Mouse (Mus musculus) inflammation-experienced regulatory T-cells (primary cell): ENCODE results near the gene Aurkaip1. TPM values are rescaled to one million over a fixed set of nuclear protein-coding genes. Genes with fewer than 3 reads are reported as not detected.

Experiments
- polyA plus RNA-seq, 2 experiments: library from polyadenylated mRNA; unstranded; fragments of 100-300 nt; shearing (Covaris generic); gene quantifications; one replicate each; pipeline ENCODE4 v1.2.1; 2017

The Aurkaip1 gene
- 100 to 1,000 TPM; 176 to 179 TPM for polyA plus RNA-seq

DNA sequence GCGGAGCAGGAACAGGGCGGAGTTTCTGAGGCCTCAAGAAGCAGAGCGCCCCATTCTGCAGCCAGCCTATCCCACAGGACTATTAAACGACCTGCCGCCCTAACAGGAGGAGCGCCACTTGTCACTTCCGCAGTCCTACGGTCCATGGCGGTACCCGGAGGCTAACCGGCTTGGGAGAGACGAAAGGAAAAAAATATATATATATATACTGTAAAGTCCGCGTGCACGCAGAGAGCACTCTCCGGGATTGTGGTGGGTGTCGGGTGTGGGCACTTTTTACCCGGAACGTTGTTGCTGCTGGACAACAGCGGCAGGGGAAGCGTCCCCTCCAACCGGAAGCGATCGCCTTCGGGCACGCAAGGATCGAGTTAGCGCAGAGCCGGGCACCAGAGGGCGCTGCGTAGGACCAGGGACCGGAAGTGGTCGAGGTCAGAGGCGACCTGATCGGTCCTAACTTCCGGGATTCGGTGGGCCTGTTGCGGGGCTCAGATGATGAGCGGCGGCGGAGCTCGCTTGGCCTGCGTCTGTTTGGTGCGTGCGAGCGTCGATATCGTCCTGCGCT is at the start of gene Aurkaip1:
TSS of gene Aurkaip1 (plus strand) at position 68 of the 562 bp plus-strand sequence.

DNA sequence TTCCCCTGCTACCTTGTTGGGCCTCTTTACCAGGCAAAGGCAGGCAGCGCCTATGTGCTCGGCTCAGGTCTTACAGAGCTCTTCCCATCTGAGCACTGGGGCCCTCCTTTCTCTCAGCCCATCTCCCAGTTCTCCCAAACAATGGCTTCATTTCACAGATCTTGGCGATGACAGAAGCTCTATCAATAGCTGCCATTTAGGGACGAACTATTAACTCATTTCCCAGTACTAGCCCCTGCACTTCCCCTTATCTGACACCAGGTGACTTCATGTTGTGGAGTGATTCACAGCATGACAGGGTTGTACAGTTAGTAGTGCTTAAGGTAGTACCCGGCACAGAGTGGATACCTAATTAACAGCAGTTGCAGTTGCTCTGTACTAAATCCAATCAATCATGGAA is 45.3 kb upstream of the Aurkaip1 start, which contains the start of gene Tmem88b:
TSS of gene Tmem88b (minus strand) at position 56 of the 400 bp plus-strand sequence.

DNA sequence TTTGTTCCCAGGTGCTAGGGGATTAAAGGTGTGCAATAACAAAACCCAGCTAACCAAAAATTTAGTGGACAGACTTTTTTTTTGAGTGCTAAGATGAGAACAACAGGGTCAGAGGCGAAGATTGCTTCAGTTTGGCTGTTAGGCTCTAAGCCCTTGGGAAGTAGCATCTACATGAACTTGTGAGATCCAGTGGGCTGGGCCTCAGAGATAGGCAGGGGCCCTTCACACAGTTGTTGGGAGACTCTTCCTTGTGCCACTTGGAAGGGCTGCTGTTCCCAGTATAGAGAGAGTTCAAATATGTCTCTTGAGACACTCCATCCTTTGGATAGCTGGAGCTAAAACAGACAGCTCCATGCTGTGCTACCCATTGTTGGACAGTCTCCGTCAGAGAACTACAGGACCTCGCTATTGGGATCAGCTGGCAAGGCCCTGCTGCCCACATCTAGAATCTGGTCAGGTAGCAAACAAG is 41.0 kb upstream of the Aurkaip1 start, which contains the start of gene Ankrd65:
TSS of gene Ankrd65 (plus strand) at position 419 of the 469 bp plus-strand sequence.

DNA sequence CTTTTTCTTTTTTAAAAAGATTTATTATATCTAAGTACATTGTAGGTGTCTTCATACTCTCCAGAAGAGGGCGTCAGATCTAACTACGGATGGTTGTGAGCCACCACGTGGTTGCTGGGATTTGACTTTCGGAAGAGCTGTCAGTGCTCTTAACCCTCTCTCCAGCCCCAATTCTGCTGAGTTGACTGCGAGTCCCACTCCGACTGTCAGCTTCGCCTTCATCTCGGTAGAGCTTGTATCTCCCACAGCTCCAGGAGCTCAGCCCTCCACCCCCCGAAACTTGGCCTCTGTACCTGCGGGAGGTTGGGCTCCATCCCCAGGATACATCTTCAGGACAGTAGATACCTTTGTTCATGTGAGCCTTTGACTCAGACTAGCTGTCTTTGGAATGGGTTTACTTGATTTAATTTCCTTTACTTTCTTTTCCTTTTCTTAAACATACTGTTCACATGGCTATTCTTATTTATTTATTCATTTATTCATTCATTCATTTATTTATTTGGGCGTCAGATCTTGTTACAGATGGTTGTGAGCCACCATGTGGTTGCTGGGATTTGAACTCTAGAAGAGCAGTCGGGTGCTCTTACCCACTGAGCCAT is 28.2 kb upstream of the Aurkaip1 start, which contains the start of gene Mrpl20:
TSS of gene Mrpl20 (plus strand) at position 138 of the 599 bp plus-strand sequence.

DNA sequence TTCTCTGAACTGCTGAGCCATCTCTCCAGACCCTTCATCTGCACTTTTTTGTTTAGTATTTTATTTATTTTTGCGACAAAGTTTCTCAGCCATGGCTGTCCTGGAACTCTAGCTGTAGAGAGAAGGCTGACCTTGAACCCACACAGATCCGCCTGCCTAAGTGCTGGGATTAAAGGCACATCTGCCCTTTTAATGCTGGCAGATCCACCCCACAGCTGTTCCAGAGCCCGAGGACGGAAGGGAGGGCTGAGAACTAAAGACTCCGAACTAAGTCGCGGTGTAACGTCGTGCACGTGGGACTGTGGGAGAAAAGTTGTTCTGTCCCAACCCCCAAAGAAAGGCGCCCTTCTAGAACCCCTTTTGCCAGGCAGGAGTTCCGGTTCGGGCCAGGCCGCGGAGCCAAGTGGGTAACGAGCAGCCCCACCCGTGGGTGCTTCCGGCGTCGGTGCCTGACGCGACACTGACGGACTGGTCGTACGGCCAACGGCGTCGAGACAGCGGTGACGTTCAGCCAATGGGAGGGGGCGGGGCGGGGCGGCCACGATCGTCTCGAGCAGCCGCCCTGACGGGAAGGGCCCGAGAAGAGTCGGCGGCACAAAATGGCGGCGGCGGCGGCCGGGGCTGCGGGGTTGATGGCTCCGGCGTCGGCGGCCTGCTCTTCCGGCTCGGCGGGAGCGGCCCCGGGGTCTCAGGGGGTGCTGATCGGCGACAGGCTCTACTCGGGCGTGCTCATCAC is 19.0 kb upstream of the Aurkaip1 start, which contains the start of gene Ccnl2:
TSS of gene Ccnl2 (plus strand) at position 561 of the 736 bp plus-strand sequence.

DNA sequence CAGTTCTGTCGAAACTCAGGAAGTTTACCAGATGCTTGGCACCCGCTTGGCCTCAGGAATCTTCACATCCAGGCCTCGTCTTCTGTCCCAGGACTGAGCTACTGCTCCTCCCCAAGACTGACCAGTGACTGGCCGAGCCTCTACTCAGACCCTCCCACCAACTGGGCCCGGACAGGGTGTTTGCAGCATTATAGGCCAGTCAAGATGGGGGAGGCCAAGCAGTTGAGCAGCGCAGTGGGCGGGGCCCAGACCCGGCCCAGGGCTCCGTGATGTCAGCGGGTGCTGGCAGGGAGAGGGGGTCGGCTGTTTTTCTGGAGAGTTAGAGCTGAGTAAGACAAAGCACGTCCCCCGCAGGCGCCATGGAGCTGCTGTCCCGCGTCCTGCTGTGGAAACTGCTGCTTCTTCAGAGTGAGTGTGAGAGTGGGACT is 8.4 kb downstream of the Aurkaip1 start, which contains the start of gene Mxra8:
TSS of gene Mxra8 (plus strand) at position 198 of the 428 bp plus-strand sequence.

DNA sequence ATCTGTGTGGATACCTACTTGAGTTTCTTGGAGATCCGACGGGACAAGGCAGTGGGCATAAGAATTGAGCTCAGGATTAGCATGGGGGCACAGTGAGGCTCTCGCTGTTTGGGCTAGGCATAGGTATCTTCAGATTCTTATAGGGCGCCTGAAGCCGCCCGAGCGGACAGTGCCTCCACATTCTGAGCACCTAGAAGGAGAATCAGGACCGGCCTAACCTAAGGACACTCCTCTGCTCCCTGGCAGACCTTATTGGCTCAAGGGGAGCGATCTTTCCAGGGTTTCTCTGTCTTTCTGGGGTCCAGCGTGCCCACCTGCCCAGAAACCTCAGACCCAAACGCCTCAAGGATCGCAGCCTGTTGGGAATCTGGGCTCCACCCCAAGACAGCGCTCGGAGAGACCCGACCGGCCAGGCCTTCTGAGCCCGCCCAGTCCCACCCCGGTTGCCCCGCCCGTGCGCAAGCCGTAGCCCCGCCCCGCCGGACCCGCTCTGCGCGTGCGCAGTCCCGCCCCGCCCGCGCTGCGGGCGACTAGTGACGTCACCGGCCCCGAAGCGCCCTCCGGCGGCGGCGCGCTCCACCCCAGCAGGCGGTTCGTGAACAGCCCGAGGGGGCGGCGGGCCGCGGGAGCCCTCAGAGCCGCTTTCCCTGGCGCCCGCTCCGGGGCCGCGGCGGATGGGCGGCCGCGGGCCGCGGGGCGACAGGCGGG is 16.0 kb downstream of the Aurkaip1 start, which contains the start of gene Dvl1:
TSS of gene Dvl1 (plus strand) at position 532 of the 708 bp plus-strand sequence.

DNA sequence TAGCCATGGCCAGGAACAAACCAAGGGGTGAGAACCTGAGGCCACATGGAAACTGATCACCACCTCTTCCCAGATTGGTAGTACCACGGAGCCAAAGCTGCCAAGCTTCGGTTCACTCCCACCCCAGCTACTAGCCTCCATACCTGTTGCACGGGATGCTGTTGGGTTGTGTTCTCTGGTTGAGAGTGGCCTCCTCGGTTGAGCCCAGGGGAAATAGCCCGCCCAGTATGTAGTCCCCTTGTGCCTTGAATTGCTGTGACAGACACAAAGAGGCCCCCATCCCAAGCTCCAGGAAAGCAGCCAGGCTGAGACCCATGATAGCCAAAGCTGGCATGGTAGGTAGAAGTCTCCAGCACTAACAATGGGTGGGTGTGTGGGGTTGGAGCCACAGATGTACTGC is 31.9 kb downstream of the Aurkaip1 start, which contains the start of gene Tas1r3:
TSS of gene Tas1r3 (minus strand) at position 362 of the 400 bp plus-strand sequence.

DNA sequence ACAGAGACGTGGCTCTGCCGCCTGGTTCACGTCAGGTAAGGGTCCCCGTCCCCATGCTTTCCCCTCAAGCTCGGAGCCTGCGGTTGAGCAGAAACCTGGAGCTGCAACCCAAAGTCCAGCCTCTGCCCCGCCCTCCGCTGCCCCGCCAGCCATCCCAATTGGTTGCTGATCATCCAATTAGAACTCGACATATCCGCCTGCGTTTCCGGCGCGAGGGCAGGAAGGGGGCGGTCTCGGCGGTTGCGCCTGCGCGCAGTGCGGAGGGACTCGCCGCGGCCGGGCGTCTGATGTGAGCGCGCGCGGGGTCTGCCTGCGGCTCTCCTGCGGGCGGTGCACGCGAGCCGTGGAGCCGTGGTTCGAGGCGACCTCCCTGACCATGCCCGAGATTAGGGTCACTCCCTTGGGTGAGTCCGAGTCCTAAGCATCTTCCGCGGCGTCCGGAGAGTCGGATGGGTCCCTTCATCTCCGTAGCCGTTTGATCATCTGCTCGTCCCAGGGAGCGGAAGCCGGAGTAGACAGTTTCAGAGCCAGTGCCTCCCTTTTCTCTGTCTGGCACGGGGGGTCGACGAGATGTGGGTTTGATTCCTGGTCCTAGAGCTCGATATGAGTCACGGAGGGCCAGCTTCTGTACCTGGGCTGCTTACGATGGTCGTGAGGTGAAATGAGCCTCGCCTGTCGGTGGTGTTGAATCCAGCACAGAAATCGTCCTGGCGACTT is 38.4 kb downstream of the Aurkaip1 start, which contains the start of the genes Cptp and Ints11:
TSS of gene Cptp (minus strand) at position 124 of the 717 bp plus-strand sequence.
TSS of gene Ints11 (plus strand) at position 230 of the 717 bp plus-strand sequence.

Other genes with a start within 250 kb of the Aurkaip1 start
- 10 to 100 TPM in 1 of 2 experiments, 1 to 10 TPM in 1; 9.9 to 12.0 TPM for gene Slc35e2, start 229.9 kb upstream of the Aurkaip1 start, polyA plus RNA-seq
- gene Cdk11b, start 206.4 kb upstream of the Aurkaip1 start, polyA plus RNA-seq, result 100 to 1,000 TPM; 137 to 173 TPM
- not detected for gene Gm10563, start 185.9 kb upstream of the Aurkaip1 start, polyA plus RNA-seq
- under 1 TPM; 0.71 to 0.90 TPM for gene Mmp23, start 177.9 kb upstream of the Aurkaip1 start, polyA plus RNA-seq
- gene Mib2, start 162.1 kb upstream of the Aurkaip1 start, polyA plus RNA-seq, result 10 to 100 TPM; 42.2 to 82.6 TPM
- gene Fndc10, start 136.9 kb upstream of the Aurkaip1 start, polyA plus RNA-seq, result 10 to 100 TPM; 11.3 to 18.9 TPM
- 100 to 1,000 TPM; 152 to 154 TPM for gene Ssu72, start 126.5 kb upstream of the Aurkaip1 start, polyA plus RNA-seq
- under 1 TPM; 0.84 to 0.94 TPM for gene Tmem240, start 96.5 kb upstream of the Aurkaip1 start, polyA plus RNA-seq
- 10 to 100 TPM; 70.7 to 72.2 TPM for gene Atad3a, start 70.2 kb upstream of the Aurkaip1 start, polyA plus RNA-seq
- 1 to 10 TPM in 1 of 2 experiments, under 1 TPM in 1; 0.25 to 2.2 TPM for gene Vwa1, start 56.6 kb upstream of the Aurkaip1 start, polyA plus RNA-seq
- gene Tmem88b, start 45.4 kb upstream of the Aurkaip1 start, polyA plus RNA-seq, result under 1 TPM in 1 of 2 experiments, not detected in 1; 0.05 TPM
- gene Ankrd65, start 40.8 kb upstream of the Aurkaip1 start, polyA plus RNA-seq, result 1 to 10 TPM in 1 of 2 experiments, not detected in 1; 2.5 TPM
- gene Mrpl20, start 28.4 kb upstream of the Aurkaip1 start, polyA plus RNA-seq, result 100 to 1,000 TPM; 104 to 112 TPM
- 100 to 1,000 TPM; 255 to 303 TPM for gene Ccnl2, start 18.8 kb upstream of the Aurkaip1 start, polyA plus RNA-seq
- gene Mxra8, start 8.4 kb downstream of the Aurkaip1 start, polyA plus RNA-seq, result 10 to 100 TPM in 1 of 2 experiments, 1 to 10 TPM in 1; 2.9 to 10.7 TPM
- 10 to 100 TPM; 59.9 to 70.5 TPM for gene Dvl1, start 16.1 kb downstream of the Aurkaip1 start, polyA plus RNA-seq
- gene Tas1r3, start 32.1 kb downstream of the Aurkaip1 start, polyA plus RNA-seq, result under 1 TPM; 0.62 to 0.66 TPM
- gene Cptp, start 38.2 kb downstream of the Aurkaip1 start, polyA plus RNA-seq, result 10 to 100 TPM; 13.5 to 14.5 TPM
- 100 to 1,000 TPM; 104 to 139 TPM for gene Ints11, start 38.3 kb downstream of the Aurkaip1 start, polyA plus RNA-seq
- 10 to 100 TPM; 32.2 to 57.2 TPM for gene Pusl1, start 60.5 kb downstream of the Aurkaip1 start, polyA plus RNA-seq
- gene Acap3, start 60.5 kb downstream of the Aurkaip1 start, polyA plus RNA-seq, result 10 to 100 TPM; 17.8 to 23.6 TPM
- gene Ube2j2, start 112.6 kb downstream of the Aurkaip1 start, polyA plus RNA-seq, result 100 to 1,000 TPM; 125 to 168 TPM
- 10 to 100 TPM in 1 of 2 experiments, 1 to 10 TPM in 1; 6.2 to 22.9 TPM for gene C1qtnf12, start 131.0 kb downstream of the Aurkaip1 start, polyA plus RNA-seq
- gene B3galt6, start 161.4 kb downstream of the Aurkaip1 start, polyA plus RNA-seq, result 10 to 100 TPM; 10.8 to 17.6 TPM
- 100 to 1,000 TPM; 475 to 560 TPM for gene Sdf4, start 161.6 kb downstream of the Aurkaip1 start, polyA plus RNA-seq
- 1,000 to 10,000 TPM in 1 of 2 experiments, 100 to 1,000 TPM in 1; 285 to 1,118 TPM for gene Tnfrsf4, start 182.6 kb downstream of the Aurkaip1 start, polyA plus RNA-seq
- 100 to 1,000 TPM; 452 to 977 TPM for gene Tnfrsf18, start 194.9 kb downstream of the Aurkaip1 start, polyA plus RNA-seq
- 1 to 10 TPM in 1 of 2 experiments, under 1 TPM in 1; 0.42 to 2.2 TPM for gene Ttll10, start 228.1 kb downstream of the Aurkaip1 start, polyA plus RNA-seq